In genomic region chr16:56048038-56048437, GRCm38 (mm10) we compare ENCODE assay signal across 8 mouse cellular contexts. TPM values are rescaled to one million over a fixed set of nuclear protein-coding genes. Genes with fewer than 3 reads are reported as not detected.
A peak's percentile ranks its signal among the peaks of the same experiment; 100 is the strongest.
DNase-seq lines count a peak whose midpoint lies in the region; ATAC-seq and TF ChIP-seq lines count a peak whose summit lies in the region.
"Not testable (repeated sequence)": the region's sequence is repeated elsewhere in the genome, so short reads cannot be mapped to it uniquely, and the experiment has no call there.

TSS of gene Senp7 (plus strand) at chr16:56048338.

- not testable (repeated sequence) for DNase-seq in forebrain, postnatal 0 days; left cerebral cortex, postnatal 25 days (ENCODE audit: low spot score in 2 of 2); lung, postnatal 0 days (ENCODE audit: low spot score)

- WGBS in forebrain, postnatal 0 days: no CpG with 5 or more reads among the region's 4 CpGs
- WGBS in heart, embryonic 16.5 days: no CpG with 5 or more reads among the region's 4 CpGs
- no CpG with 5 or more reads among the region's 4 CpGs for WGBS in intestine, embryonic 16.5 days
- WGBS in lung, postnatal 0 days: no CpG with 5 or more reads among the region's 4 CpGs

- H3K9me3 ChIP-seq in ES-Bruce4 (replicated peaks; ENCODE audit: control insufficient read depth, insufficient read depth, low read length, poor library complexity, severe bottlenecking); forebrain, postnatal 0 days (ENCODE audit: low read length); heart, embryonic 16.5 days (replicated peaks; ENCODE audit: control insufficient read depth, low read length); intestine, embryonic 16.5 days (ENCODE audit: control insufficient read depth, low read length); lung, postnatal 0 days (ENCODE audit: low read length): not testable (repeated sequence)

- not testable (repeated sequence) for H3K9ac ChIP-seq in ES-Bruce4 (ENCODE audit: low read depth, poor library complexity, severe bottlenecking); forebrain, postnatal 0 days; heart, embryonic 16.5 days (ENCODE audit: low read length); intestine, embryonic 16.5 days (ENCODE audit: low read depth, low read length); lung, postnatal 0 days (replicated peaks; ENCODE audit: low read depth)

- intact Hi-C loops in left cerebral cortex, postnatal 25 days (cut with DNase I): not testable (repeated sequence)

- not testable (repeated sequence) for TF ChIP-seq POLR2A in ES-Bruce4 (IDR thresholded peaks at IDR 0.05; ENCODE audit: insufficient read depth, low read length)

- H3K27me3 ChIP-seq in ES-Bruce4 (ENCODE audit: control insufficient read depth, insufficient read depth, low read length, poor library complexity, severe bottlenecking); forebrain, postnatal 0 days (ENCODE audit: insufficient read depth, low read length); heart, embryonic 16.5 days (ENCODE audit: control insufficient read depth, insufficient read depth, low read length); intestine, embryonic 16.5 days (replicated peaks; ENCODE audit: control insufficient read depth, insufficient read depth, low read length); lung, postnatal 0 days (replicated peaks; ENCODE audit: insufficient read depth, low read length): not testable (repeated sequence)

- H3K4me2 ChIP-seq in forebrain, postnatal 0 days (ENCODE audit: low read depth): 0 out of 2 replicates have a peak within 1 kb of the TSS, but pooled peaks have one; percentile 17
- not testable (repeated sequence) for H3K4me2 ChIP-seq in heart, embryonic 16.5 days (ENCODE audit: low read depth, low read length); intestine, embryonic 16.5 days (ENCODE audit: low read depth, low read length); lung, postnatal 0 days (replicated peaks; ENCODE audit: low read depth, low read length)

- TF ChIP-seq CTCF in ES-Bruce4 (IDR thresholded peaks at IDR 0.05; ENCODE audit: low read depth, low read length); forebrain, postnatal 0 days (IDR thresholded peaks at IDR 0.05; ENCODE audit: low read depth); lung, postnatal 0 days (IDR thresholded peaks at IDR 0.05): not testable (repeated sequence)

- H3K27ac ChIP-seq in ES-Bruce4 (ENCODE audit: insufficient read depth, low read length); forebrain, postnatal 0 days (ENCODE audit: low read depth, low read length); heart, embryonic 16.5 days (ENCODE audit: low read length); intestine, embryonic 16.5 days (ENCODE audit: low read length); lung, postnatal 0 days (ENCODE audit: low read length): not testable (repeated sequence)

- H3K4me1 ChIP-seq in ES-Bruce4 (ENCODE audit: control insufficient read depth, insufficient read depth, low read length); forebrain, postnatal 0 days (ENCODE audit: insufficient read depth); heart, embryonic 16.5 days (ENCODE audit: control insufficient read depth, insufficient read depth, low read length); intestine, embryonic 16.5 days (ENCODE audit: control insufficient read depth, insufficient read depth, low read length); lung, postnatal 0 days (ENCODE audit: insufficient read depth, low read depth, low read length): not testable (repeated sequence)

- not testable (repeated sequence) for ATAC-seq in common myeloid progenitor, adult 5-6 weeks (replicated peaks; ENCODE audit: low read depth, poor library complexity, severe bottlenecking); forebrain, postnatal 0 days; heart, embryonic 16.5 days (replicated peaks; ENCODE audit: extremely low read depth, insufficient read depth, low FRiP score); intestine, embryonic 16.5 days; lung, postnatal 0 days; neutrophil, adult 5-6 weeks (ENCODE audit: extremely low read depth, insufficient number of reproducible peaks, low FRiP score, poor library complexity, severe bottlenecking)

- not testable (repeated sequence) for H3K4me3 ChIP-seq in ES-Bruce4 (ENCODE audit: low read depth, low read length); forebrain, postnatal 0 days (ENCODE audit: low read depth, low read length); heart, embryonic 16.5 days (ENCODE audit: low read length); intestine, embryonic 16.5 days (ENCODE audit: low read length); lung, postnatal 0 days (ENCODE audit: low read depth, low read length)

- not testable (repeated sequence) for H3K36me3 ChIP-seq in ES-Bruce4 (ENCODE audit: control insufficient read depth, insufficient read depth, low read length, poor library complexity, severe bottlenecking); forebrain, postnatal 0 days (ENCODE audit: insufficient read depth); heart, embryonic 16.5 days (ENCODE audit: control insufficient read depth, insufficient read depth); intestine, embryonic 16.5 days (ENCODE audit: control insufficient read depth, insufficient read depth, low read length); lung, postnatal 0 days (ENCODE audit: insufficient read depth, low read length)

- TF ChIP-seq EP300 in ES-Bruce4 (IDR thresholded peaks at IDR 0.05; ENCODE audit: insufficient read depth, low read depth, low read length); lung, postnatal 0 days (IDR thresholded peaks at IDR 0.05): not testable (repeated sequence)

RNA-seq across cellular contexts. Expression of gene Senp7, which starts in this region (rescaled TPM):
- 18.8 and 24.4 TPM in 2 replicates for polyA plus RNA-seq in ES-Bruce4 (2011; ENCODE audit: insufficient read depth, insufficient read length, low read depth, missing spikeins)
- 26.1 and 29.4 TPM in 2 replicates for total RNA-seq in common myeloid progenitor, adult 5-6 weeks (2017)
- 28.9 and 35.0 TPM in 2 replicates for total RNA-seq in forebrain, postnatal 0 days (2014; rRNA removed)
- polyA plus RNA-seq in forebrain, postnatal 0 days (2015; fragmentation: Nextera tagmentation; extraction: Ambion mirVana): 26.2 and 32.8 TPM in 2 replicates
- polyA plus RNA-seq in heart, embryonic 16.5 days (2015; fragmentation: Nextera tagmentation; extraction: Ambion mirVana): 16.7 and 20.8 TPM in 2 replicates
- polyA plus RNA-seq in intestine, embryonic 16.5 days (2015; fragmentation: Nextera tagmentation; extraction: Ambion mirVana): 14.9 and 20.5 TPM in 2 replicates
- total RNA-seq in left cerebral cortex, postnatal 25 days (2021): 10 to 100 TPM; 41.8 to 42.5 TPM
- 19.9 and 21.2 TPM in 2 replicates for polyA plus RNA-seq in lung, postnatal 0 days (2015; fragmentation: Nextera tagmentation; extraction: Ambion mirVana)
- total RNA-seq in neutrophil, adult 5-6 weeks (2017): 107 and 127 TPM in 2 replicates
